Mouse (Mus musculus): Measurements from ENCODE around the gene Tamm41. TPM values are rescaled to one million over a fixed set of nuclear protein-coding genes. Genes with fewer than 3 reads are reported as not detected.

Tamm41 gene
- total RNA-seq, 1 experiment: 35.7 TPM

DNA sequence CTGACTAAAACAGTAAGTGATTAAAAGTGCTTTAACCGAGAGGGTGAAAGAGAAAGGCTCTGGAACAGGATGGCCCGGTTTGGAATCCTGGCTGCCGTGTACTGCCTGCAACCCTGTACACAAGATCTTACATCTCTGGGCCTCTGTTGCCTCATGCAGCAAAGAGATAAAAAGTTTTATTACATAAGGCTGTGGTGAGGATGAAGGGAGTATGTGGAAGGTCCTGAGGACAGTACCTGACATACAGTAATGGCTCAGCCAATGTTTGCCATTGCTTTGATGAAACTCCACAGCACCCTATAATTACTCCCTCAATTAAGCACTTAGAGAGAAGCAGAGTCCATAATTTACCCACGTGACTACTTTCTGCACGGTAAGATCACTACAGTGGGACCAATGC lies 40.8 kb downstream of the Tamm41 start:
- no peak overlapping the region for H3K4me3 ChIP-seq (ENCODE audit: insufficient read depth in 1 of 2, low read depth in 1 of 2, low read length in 2 of 2, poor library complexity in 1 of 2, severe bottlenecking in 1 of 2)
- no peak overlapping the region for H3K27ac ChIP-seq (ENCODE audit: insufficient read depth, low read depth, low read length, poor library complexity, severe bottlenecking)
- no peak overlapping the region for H3K9ac ChIP-seq (ENCODE audit: insufficient read depth, low read depth, low read length, poor library complexity, severe bottlenecking)
- H3K36me3 ChIP-seq (ENCODE audit: control insufficient read depth, insufficient read depth, low read length, poor library complexity, severe bottlenecking): 0 out of 2 replicates have a peak, but pooled peaks cover 2% of the 10 kb centered on the region
- no peak for DNase-seq (ENCODE audit: low read depth, low spot score)
- no peaks in the 10 kb centered on the region for H3K4me1 ChIP-seq (ENCODE audit: control insufficient read depth in 2 of 2, insufficient read depth in 2 of 2, low read length in 2 of 2, poor library complexity in 1 of 2)
- in situ Hi-C loops (cut with MboI; ENCODE audit: low sequenced_read_pairs in 2 of 2, unreplicated experiment in 2 of 2): no loop called here
- TF ChIP-seq CHD2 (IDR thresholded peaks at IDR 0.05; ENCODE audit: low read depth, low read length): no peak
- no peak for TF ChIP-seq ZNF384 (IDR thresholded peaks at IDR 0.05; ENCODE audit: low read depth, low read length)
- TF ChIP-seq MAFK (IDR thresholded peaks at IDR 0.05; ENCODE audit: insufficient read depth, low read depth, low read length): no peak
- TF ChIP-seq HCFC1 (IDR thresholded peaks at IDR 0.05; ENCODE audit: borderline replicate concordance, insufficient read depth, low read length): no peak
- no peak for TF ChIP-seq ZC3H11A (IDR thresholded peaks at IDR 0.05; ENCODE audit: borderline replicate concordance, low read depth, low read length)
- H3K9me3 ChIP-seq (ENCODE audit: control insufficient read depth, insufficient read depth, low read depth, low read length): no peaks in the 10 kb centered on the region

DNA sequence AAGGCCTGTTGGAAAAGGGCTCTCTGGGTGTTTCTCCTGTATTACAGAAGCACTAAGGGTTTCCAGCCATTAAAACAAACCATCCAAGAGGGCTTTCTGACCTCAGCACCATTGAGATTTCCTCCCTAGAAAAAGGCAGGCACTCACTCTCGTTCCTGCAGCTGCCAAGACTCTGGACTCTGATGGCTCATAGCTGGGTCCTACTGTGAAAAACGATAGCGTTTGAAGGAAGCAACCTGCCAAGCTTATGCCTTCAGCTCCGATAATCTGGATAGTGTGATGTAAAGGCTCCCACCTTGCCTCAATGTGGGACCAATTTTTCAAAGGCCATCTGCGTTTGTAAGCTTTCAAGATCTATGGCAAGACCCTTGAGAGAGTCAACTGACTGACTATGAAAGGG lies 43.6 kb downstream of the Tamm41 start:
- Histone ChIP-seq H3K36me3 (ENCODE audit: control insufficient read depth, insufficient read depth, low read length, poor library complexity, severe bottlenecking) (no peaks in the 10 kb centered on the region), H3K4me3 (ENCODE audit: insufficient read depth in 1 of 2, low read depth in 1 of 2, low read length in 2 of 2, poor library complexity in 1 of 2, severe bottlenecking in 1 of 2) (no peak overlapping the region), H3K9me3 (ENCODE audit: control insufficient read depth, insufficient read depth, low read depth, low read length) (no peaks in the 10 kb centered on the region), H3K27ac (ENCODE audit: insufficient read depth, low read depth, low read length, poor library complexity, severe bottlenecking) (no peak overlapping the region), H3K9ac (ENCODE audit: insufficient read depth, low read depth, low read length, poor library complexity, severe bottlenecking) (no peak overlapping the region), H3K4me1 (ENCODE audit: control insufficient read depth in 2 of 2, insufficient read depth in 2 of 2, low read length in 2 of 2, poor library complexity in 1 of 2) (no peaks in the 10 kb centered on the region)
- no peak for DNase-seq (ENCODE audit: low read depth, low spot score)
- in situ Hi-C loops (cut with MboI; ENCODE audit: low sequenced_read_pairs in 2 of 2, unreplicated experiment in 2 of 2): no loop called here
- no peak for TF ChIP-seq CHD2 (IDR thresholded peaks at IDR 0.05; ENCODE audit: low read depth, low read length)

DNA sequence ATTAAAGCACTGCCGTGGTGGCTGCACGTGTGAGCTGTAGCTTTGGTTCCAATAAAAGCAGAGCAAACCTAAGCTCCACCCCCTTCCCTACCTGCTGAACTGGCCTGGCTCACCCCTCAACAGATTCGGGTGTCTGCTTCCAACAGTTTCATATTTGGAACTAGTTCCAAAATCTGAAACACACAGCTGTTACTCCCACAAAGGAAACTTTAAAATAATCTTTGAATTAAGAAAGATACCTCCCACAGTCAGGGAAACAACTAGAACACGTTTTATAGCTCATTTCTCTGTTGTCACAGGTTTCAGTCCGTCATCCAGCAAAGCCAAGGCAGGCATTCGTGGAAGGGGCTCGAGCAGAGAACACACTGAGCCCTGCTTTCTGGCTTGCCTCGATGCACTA lies 44.0 kb downstream of the Tamm41 start:
- TF ChIP-seq CHD2 (IDR thresholded peaks at IDR 0.05; ENCODE audit: low read depth, low read length): no peak
- no peak for TF ChIP-seq HCFC1 (IDR thresholded peaks at IDR 0.05; ENCODE audit: borderline replicate concordance, insufficient read depth, low read length)
- TF ChIP-seq MAFK (IDR thresholded peaks at IDR 0.05; ENCODE audit: insufficient read depth, low read depth, low read length): no peak
- TF ChIP-seq ZNF384 (IDR thresholded peaks at IDR 0.05; ENCODE audit: low read depth, low read length): no peak
- TF ChIP-seq ZC3H11A (IDR thresholded peaks at IDR 0.05; ENCODE audit: borderline replicate concordance, low read depth, low read length): no peak
- Histone ChIP-seq H3K4me3 (ENCODE audit: insufficient read depth in 1 of 2, low read depth in 1 of 2, low read length in 2 of 2, poor library complexity in 1 of 2, severe bottlenecking in 1 of 2) (no peak overlapping the region), H3K27ac (ENCODE audit: insufficient read depth, low read depth, low read length, poor library complexity, severe bottlenecking) (no peak overlapping the region), H3K36me3 (ENCODE audit: control insufficient read depth, insufficient read depth, low read length, poor library complexity, severe bottlenecking) (no peaks in the 10 kb centered on the region), H3K9me3 (ENCODE audit: control insufficient read depth, insufficient read depth, low read depth, low read length) (no peaks in the 10 kb centered on the region), H3K9ac (ENCODE audit: insufficient read depth, low read depth, low read length, poor library complexity, severe bottlenecking) (no peak overlapping the region), H3K4me1 (ENCODE audit: control insufficient read depth in 2 of 2, insufficient read depth in 2 of 2, low read length in 2 of 2, poor library complexity in 1 of 2) (no peaks in the 10 kb centered on the region)
- in situ Hi-C loops (cut with MboI; ENCODE audit: low sequenced_read_pairs in 2 of 2, unreplicated experiment in 2 of 2): no loop called here
- no peak for DNase-seq (ENCODE audit: low read depth, low spot score)

DNA sequence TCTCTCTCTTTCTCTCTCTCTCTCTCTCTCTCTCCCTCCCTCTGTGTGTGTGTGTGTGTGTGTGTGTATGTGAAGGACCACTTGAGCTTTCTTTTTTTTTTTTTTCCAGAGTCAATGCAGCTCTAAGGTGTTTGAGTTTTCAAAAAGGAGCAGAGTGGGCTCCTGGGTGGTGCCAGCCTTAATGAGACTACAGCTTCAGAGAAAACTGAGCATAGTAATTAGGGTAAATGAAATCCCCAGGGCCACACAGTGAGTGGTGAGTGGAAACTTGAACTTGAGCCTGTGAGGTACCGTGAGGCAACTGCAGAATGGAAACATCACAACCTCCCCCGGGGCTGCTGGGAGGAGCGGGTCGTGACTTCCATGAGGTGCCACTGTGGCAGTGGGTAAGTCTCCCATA lies 45.8 kb downstream of the Tamm41 start:
- H3K4me1 ChIP-seq (ENCODE audit: control insufficient read depth in 2 of 2, insufficient read depth in 2 of 2, low read length in 2 of 2, poor library complexity in 1 of 2): no peaks in the 10 kb centered on the region
- in situ Hi-C loops (cut with MboI; ENCODE audit: low sequenced_read_pairs in 2 of 2, unreplicated experiment in 2 of 2): no loop called here
- H3K36me3 ChIP-seq (ENCODE audit: control insufficient read depth, insufficient read depth, low read length, poor library complexity, severe bottlenecking): no peaks in the 10 kb centered on the region
- no peaks in the 10 kb centered on the region for H3K9me3 ChIP-seq (ENCODE audit: control insufficient read depth, insufficient read depth, low read depth, low read length)
- H3K4me3 ChIP-seq (ENCODE audit: insufficient read depth in 1 of 2, low read depth in 1 of 2, low read length in 2 of 2, poor library complexity in 1 of 2, severe bottlenecking in 1 of 2): no peak overlapping the region
- no peak for TF ChIP-seq HCFC1 (IDR thresholded peaks at IDR 0.05; ENCODE audit: borderline replicate concordance, insufficient read depth, low read length)
- no peak for TF ChIP-seq CHD2 (IDR thresholded peaks at IDR 0.05; ENCODE audit: low read depth, low read length)
- no peak for TF ChIP-seq ZC3H11A (IDR thresholded peaks at IDR 0.05; ENCODE audit: borderline replicate concordance, low read depth, low read length)
- TF ChIP-seq MAFK (IDR thresholded peaks at IDR 0.05; ENCODE audit: insufficient read depth, low read depth, low read length): no peak
- TF ChIP-seq ZNF384 (IDR thresholded peaks at IDR 0.05; ENCODE audit: low read depth, low read length): no peak
- H3K27ac ChIP-seq (ENCODE audit: insufficient read depth, low read depth, low read length, poor library complexity, severe bottlenecking): no peak overlapping the region
- H3K9ac ChIP-seq (ENCODE audit: insufficient read depth, low read depth, low read length, poor library complexity, severe bottlenecking): no peak overlapping the region
- DNase-seq (ENCODE audit: low read depth, low spot score): no peak

DNA sequence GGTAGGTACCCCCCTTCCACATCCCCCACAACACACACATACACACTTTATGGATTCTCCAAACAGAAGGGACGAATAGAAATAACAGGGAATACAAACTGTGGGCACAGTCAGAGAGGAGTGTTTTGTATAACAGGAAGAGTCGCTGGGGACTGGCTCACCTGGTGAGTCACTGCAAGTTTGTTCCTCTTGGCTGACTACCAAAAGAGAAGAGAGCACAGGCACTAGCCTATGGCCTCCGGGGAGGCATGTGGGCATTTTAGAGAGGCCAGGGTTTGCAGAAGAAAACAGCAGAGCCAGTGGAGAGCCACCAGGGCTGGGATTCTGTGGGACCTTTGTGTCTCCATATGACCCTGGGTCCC lies 49.1 kb downstream of the Tamm41 start:
- Histone ChIP-seq H3K9ac (ENCODE audit: insufficient read depth, low read depth, low read length, poor library complexity, severe bottlenecking) (no peak overlapping the region), H3K36me3 (ENCODE audit: control insufficient read depth, insufficient read depth, low read length, poor library complexity, severe bottlenecking) (no peaks in the 10 kb centered on the region), H3K4me1 (ENCODE audit: control insufficient read depth in 2 of 2, insufficient read depth in 2 of 2, low read length in 2 of 2, poor library complexity in 1 of 2) (no peaks in the 10 kb centered on the region), H3K4me3 (ENCODE audit: insufficient read depth in 1 of 2, low read depth in 1 of 2, low read length in 2 of 2, poor library complexity in 1 of 2, severe bottlenecking in 1 of 2) (no peak overlapping the region), H3K27ac (ENCODE audit: insufficient read depth, low read depth, low read length, poor library complexity, severe bottlenecking) (no peak overlapping the region), H3K9me3 (ENCODE audit: control insufficient read depth, insufficient read depth, low read depth, low read length) (no peaks in the 10 kb centered on the region)
- TF ChIP-seq ZC3H11A (IDR thresholded peaks at IDR 0.05; ENCODE audit: borderline replicate concordance, low read depth, low read length): no peak
- no peak for TF ChIP-seq MAFK (IDR thresholded peaks at IDR 0.05; ENCODE audit: insufficient read depth, low read depth, low read length)
- no peak for TF ChIP-seq ZNF384 (IDR thresholded peaks at IDR 0.05; ENCODE audit: low read depth, low read length)
- TF ChIP-seq HCFC1 (IDR thresholded peaks at IDR 0.05; ENCODE audit: borderline replicate concordance, insufficient read depth, low read length): no peak
- no peak for TF ChIP-seq CHD2 (IDR thresholded peaks at IDR 0.05; ENCODE audit: low read depth, low read length)
- no peak for DNase-seq (ENCODE audit: low read depth, low spot score)
- in situ Hi-C loops (cut with MboI; ENCODE audit: low sequenced_read_pairs in 2 of 2, unreplicated experiment in 2 of 2): no loop called here
